Comparison of ENCODE assay signal across 12 mouse cellular contexts in the genomic region with DNA sequence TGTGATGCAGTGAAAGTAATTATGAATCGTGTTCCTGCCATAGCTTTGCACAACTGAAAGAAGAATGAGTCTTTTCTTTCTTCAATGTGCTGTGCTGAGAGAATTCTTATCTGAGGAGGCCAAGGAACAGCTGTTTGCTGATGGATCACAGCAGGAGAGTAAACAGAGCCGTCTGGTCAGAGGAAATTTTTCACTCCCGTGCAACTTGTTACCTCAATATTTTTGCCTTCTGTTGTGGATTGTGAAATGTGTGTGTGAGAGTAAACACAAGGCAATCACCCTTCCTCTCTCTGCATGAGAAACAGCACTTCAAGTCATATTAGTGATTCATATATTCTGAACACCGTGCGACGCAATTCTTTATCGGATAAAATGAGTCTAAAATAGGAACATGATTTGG.
DNase-seq lines count a peak whose midpoint lies in the region; ATAC-seq and TF ChIP-seq lines count a peak whose summit lies in the region.
"Had no signal": no experiment of that assay in that cellular context is flagged by ENCODE, and none has a peak within 500 bp of the region (broad histone marks: within the 10 kb centered on the region; RNA-seq: fewer than 3 reads in every experiment).

No protein-coding gene starts in this region.

- no peaks in the 10 kb centered on the region for H3K9me3 ChIP-seq in kidney, embryonic 15.5 days (replicated peaks)
- no peaks in the 10 kb centered on the region for H3K9me3 ChIP-seq in forebrain, postnatal 0 days (ENCODE audit: low read length)
- no peaks in the 10 kb centered on the region for H3K9me3 ChIP-seq in midbrain, embryonic 13.5 days
- H3K9me3 ChIP-seq: embryonic facial prominence, embryonic 13.5 days; intestine, embryonic 15.5 days; stomach, embryonic 15.5 days had no signal

- no peak for ATAC-seq in cerebellum, adult (ENCODE audit: insufficient number of reproducible peaks, low FRiP score, low TSS enrichment)
- ATAC-seq in kidney, embryonic 15.5 days (replicated peaks; ENCODE audit: low FRiP score): no peak
- peak; percentile 71 for ATAC-seq in forebrain, postnatal 0 days
- peak; percentile 37; the same call in 1 of the 2 replicates for ATAC-seq in midbrain, embryonic 13.5 days
- ATAC-seq: intestine, embryonic 15.5 days had no signal

- H3K4me2 ChIP-seq in kidney, embryonic 15.5 days: no peak overlapping the region
- peak overlapping the region; percentile 8; the same call in 1 of the 2 replicates for H3K4me2 ChIP-seq in forebrain, postnatal 0 days (ENCODE audit: low read depth)
- H3K4me2 ChIP-seq in midbrain, embryonic 13.5 days (replicated peaks): no peak overlapping the region
- H3K4me2 ChIP-seq: embryonic facial prominence, embryonic 13.5 days; intestine, embryonic 15.5 days; stomach, embryonic 15.5 days had no signal

- no peak overlapping the region for H3K9ac ChIP-seq in kidney, embryonic 15.5 days
- no peak overlapping the region for H3K9ac ChIP-seq in forebrain, postnatal 0 days
- no peak overlapping the region for H3K9ac ChIP-seq in midbrain, embryonic 13.5 days (replicated peaks)
- H3K9ac ChIP-seq: embryonic facial prominence, embryonic 13.5 days; intestine, embryonic 15.5 days; stomach, embryonic 15.5 days had no signal

- H3K4me1 ChIP-seq in kidney, embryonic 15.5 days: no peaks in the 10 kb centered on the region
- H3K4me1 ChIP-seq in forebrain, postnatal 0 days (ENCODE audit: insufficient read depth): no peaks in the 10 kb centered on the region
- H3K4me1 ChIP-seq in midbrain, embryonic 13.5 days (replicated peaks): 0 out of 2 replicates have a peak, but pooled peaks cover 7% of the 10 kb centered on the region
- H3K4me1 ChIP-seq: embryonic facial prominence, embryonic 13.5 days; intestine, embryonic 15.5 days; stomach, embryonic 15.5 days had no signal

- no peak overlapping the region for H3K4me3 ChIP-seq in kidney, embryonic 15.5 days (replicated peaks)
- no peak overlapping the region for H3K4me3 ChIP-seq in forebrain, postnatal 0 days (ENCODE audit: low read depth, low read length)
- H3K4me3 ChIP-seq in midbrain, embryonic 13.5 days (replicated peaks): no peak overlapping the region
- H3K4me3 ChIP-seq: embryonic facial prominence, embryonic 13.5 days; intestine, embryonic 15.5 days; stomach, embryonic 15.5 days had no signal

- WGBS in kidney, embryonic 15.5 days: 68% methylated on average over 7 of the region's 7 CpGs
- 27% methylated on average over 7 of the region's 7 CpGs for WGBS in forebrain, postnatal 0 days
- 58% methylated on average over 7 of the region's 7 CpGs for WGBS in midbrain, embryonic 13.5 days

- DNase-seq in cerebellum, adult 9-10 months: peak; percentile 10
- peak; percentile 23 for DNase-seq in kidney, postnatal 10 days
- peak; percentile 68 for DNase-seq in forebrain, postnatal 0 days
- no peak for DNase-seq in layer of hippocampus, postnatal 14 days (ENCODE audit: low spot score in 2 of 2)
- DNase-seq in Muller cell, postnatal 12 days (ENCODE audit: inconsistent ontology term): no peak
- DNase-seq: adrenal gland, postnatal 36 days had no signal

- H3K36me3 ChIP-seq in kidney, embryonic 15.5 days: no peaks in the 10 kb centered on the region
- no peaks in the 10 kb centered on the region for H3K36me3 ChIP-seq in forebrain, postnatal 0 days (ENCODE audit: insufficient read depth)
- H3K36me3 ChIP-seq in midbrain, embryonic 13.5 days: no peaks in the 10 kb centered on the region
- H3K36me3 ChIP-seq: embryonic facial prominence, embryonic 13.5 days; intestine, embryonic 15.5 days; stomach, embryonic 15.5 days had no signal

- no peak for TF ChIP-seq CTCF in forebrain, postnatal 0 days (IDR thresholded peaks at IDR 0.05; ENCODE audit: low read depth)

- H3K27me3 ChIP-seq in kidney, embryonic 15.5 days: no peaks in the 10 kb centered on the region
- H3K27me3 ChIP-seq in forebrain, postnatal 0 days (ENCODE audit: insufficient read depth, low read length): no peaks in the 10 kb centered on the region
- H3K27me3 ChIP-seq in midbrain, embryonic 13.5 days: no peaks in the 10 kb centered on the region
- H3K27me3 ChIP-seq: embryonic facial prominence, embryonic 13.5 days; intestine, embryonic 15.5 days; stomach, embryonic 15.5 days had no signal

- H3K27ac ChIP-seq in kidney, embryonic 15.5 days: no peak overlapping the region
- H3K27ac ChIP-seq in forebrain, postnatal 0 days (ENCODE audit: low read depth, low read length): 0 out of 2 replicates have a peak overlapping the region, but pooled peaks have one; percentile 35
- no peak overlapping the region for H3K27ac ChIP-seq in midbrain, embryonic 13.5 days
- H3K27ac ChIP-seq: embryonic facial prominence, embryonic 13.5 days; intestine, embryonic 15.5 days; stomach, embryonic 15.5 days had no signal

Comparison
In these comparisons a context has a peak if more than half of its experiments do, and no peak if none do; other contexts are left out.
1. DNase-seq: peak in cerebellum, adult 9-10 months (single experiment), kidney, postnatal 10 days (single experiment) and forebrain, postnatal 0 days (single experiment); none in layer of hippocampus, postnatal 14 days (0 of 2) and Muller cell, postnatal 12 days (single experiment).
2. ATAC-seq: peak in forebrain, postnatal 0 days (single experiment) and midbrain, embryonic 13.5 days (single experiment); none in cerebellum, adult (single experiment) and kidney, embryonic 15.5 days (single experiment).